Mouse (Mus musculus) thymus, postnatal 10 days (tissue): ENCODE measurements at regions not wholly inside any gene's neighbourhood (a gene's known extent, or its start where the extent isn't known, plus 50 kb on each side); places are given as distances from the start of the nearest gene placed in this dataset.
"Not testable (repeated sequence)": the region's sequence is repeated elsewhere in the genome, so short reads cannot be mapped to it uniquely, and the experiment has no call there.

Experiments
- DNase-seq, 2 experiments: peaks; one replicate each; pipeline ENCODE4 v3.0.0; 2021; ENCODE audit warnings: low spot score in 2 of 2

GRCm38 (mm10) chr19:8496561-8496960 is 91.7 kb upstream of the Slc22a30 start:
- not testable (repeated sequence) for DNase-seq

GRCm38 (mm10) chr19:8497526-8497925 is 92.6 kb upstream of the Slc22a30 start:
- DNase-seq = not testable (repeated sequence)

DNA sequence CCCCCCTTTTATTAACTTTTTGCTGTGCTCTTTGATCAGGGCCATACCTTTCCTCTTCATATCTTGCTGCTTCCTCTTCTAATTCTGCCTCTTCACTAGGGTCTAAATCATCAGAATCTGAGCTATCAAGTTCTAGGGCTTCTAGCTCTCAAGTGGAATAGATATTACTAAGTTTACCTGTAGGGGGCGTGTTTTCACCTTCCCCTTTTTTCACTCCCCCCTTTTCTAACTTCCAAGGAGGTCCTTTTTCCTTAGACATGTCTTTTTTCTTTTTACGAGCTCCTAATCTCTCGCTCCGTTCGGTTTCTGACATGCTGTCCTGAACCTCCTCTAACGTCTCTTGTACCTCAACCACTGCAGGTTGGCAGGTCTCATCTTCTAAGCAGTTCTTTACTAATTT is 73.3 kb upstream of the Slc22a8 start:
- DNase-seq = peak in 1 of 2 experiments; percentile 31

GRCm38 (mm10) chr19:8518273-8518672 is 72.8 kb upstream of the Slc22a8 start:
- DNase-seq = peak; percentile 52 to 54

GRCm38 (mm10) chr19:8518933-8519332 is 72.1 kb upstream of the Slc22a8 start:
- not testable (repeated sequence) for DNase-seq

GRCm38 (mm10) chr19:8534597-8534996 is 56.5 kb upstream of the Slc22a8 start:
- DNase-seq = no peak

GRCm38 (mm10) chr19:8536085-8536484 is 55.0 kb upstream of the Slc22a8 start:
- DNase-seq = no peak
